Mouse (Mus musculus) lung, postnatal 0 days (tissue): Measurements from ENCODE around the gene Ina.

Experiments used
- CTCF ChIP-seq: IDR thresholded peaks from 2 replicates; pipeline ENCODE4 v1.5.1; 2016; ENCODE audit warnings: antibody characterized with exemption, mild to moderate bottlenecking
- EP300 ChIP-seq: IDR thresholded peaks from 2 replicates; pipeline ENCODE4 v1.6.1; 2016; ENCODE audit warnings: antibody characterized with exemption, mild to moderate bottlenecking, control low read depth

GRCm38 (mm10) chr19:47026513-47026912 is 12.0 kb downstream of the Ina start:
- TF ChIP-seq CTCF: no peak
- TF ChIP-seq EP300: no peak
